In the genomic region with DNA sequence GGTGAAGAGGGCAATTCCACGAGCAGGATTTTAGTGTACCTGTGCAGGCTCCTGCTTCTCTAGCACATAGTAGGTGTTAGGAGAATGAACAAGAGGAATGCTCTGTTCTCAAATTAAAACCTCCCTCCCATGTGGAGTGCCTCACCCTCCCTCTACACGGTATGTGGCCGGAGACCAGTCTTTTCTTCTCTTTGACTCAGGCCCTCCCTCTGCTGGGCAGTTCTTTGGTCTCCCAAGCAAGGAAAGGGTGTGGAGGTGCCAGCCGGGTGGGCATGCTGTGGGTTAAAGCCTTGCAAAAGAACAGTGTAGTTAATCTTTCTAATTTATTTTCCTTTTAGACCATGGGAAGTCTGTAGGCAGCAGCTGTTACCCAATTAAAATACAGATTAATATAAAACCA, we compare ENCODE assay signal across 11 mouse cellular contexts. TPM values are rescaled to one million over a fixed set of nuclear protein-coding genes. Genes with fewer than 3 reads are reported as not detected.
A peak's percentile ranks its signal among the peaks of the same experiment; 100 is the strongest.
DNase-seq lines count a peak whose midpoint lies in the region; ATAC-seq and TF ChIP-seq lines count a peak whose summit lies in the region.
"Had no signal": no experiment of that assay in that cellular context is flagged by ENCODE, and none has a peak within 500 bp of the region (broad histone marks: within the 10 kb centered on the region; RNA-seq: fewer than 3 reads in every experiment).

No protein-coding gene starts in this region.

- H3K27ac ChIP-seq in forebrain, embryonic 14.5 days (ENCODE audit: low read depth, low read length), result no peak overlapping the region
- H3K27ac ChIP-seq in forebrain, embryonic 13.5 days, result no peak overlapping the region
- no peak overlapping the region for H3K27ac ChIP-seq in embryonic facial prominence, embryonic 14.5 days (replicated peaks; ENCODE audit: low read depth, low read length)
- 0 out of 2 replicates have a peak overlapping the region, but pooled peaks have one; percentile 5 for H3K27ac ChIP-seq in midbrain, embryonic 16.5 days (ENCODE audit: low read length)
- H3K27ac ChIP-seq in thymus, adult 2 months (ENCODE audit: control insufficient read depth, insufficient read depth, low read length), result no peak overlapping the region
- H3K27ac ChIP-seq: limb, embryonic 15.5 days had no signal

- peaks cover 41% of the 10 kb centered on the region for H3K36me3 ChIP-seq in forebrain, embryonic 14.5 days (ENCODE audit: control insufficient read depth, insufficient read depth, low read length)
- H3K36me3 ChIP-seq in forebrain, embryonic 13.5 days (ENCODE audit: poor library complexity, severe bottlenecking), result peaks cover 62% of the 10 kb centered on the region
- peaks cover 85% of the 10 kb centered on the region for H3K36me3 ChIP-seq in embryonic facial prominence, embryonic 14.5 days (ENCODE audit: control insufficient read depth, insufficient read depth, low read length)
- peaks cover 12% of the 10 kb centered on the region; the same call in 1 of the 2 replicates for H3K36me3 ChIP-seq in midbrain, embryonic 16.5 days (ENCODE audit: control insufficient read depth, insufficient read depth, low read length)
- H3K36me3 ChIP-seq in thymus, adult 2 months (ENCODE audit: control insufficient read depth, insufficient read depth, low read length), result peaks cover 19% of the 10 kb centered on the region

- peak; percentile 44 for DNase-seq in forebrain, embryonic 14.5 days (ENCODE audit: low spot score)
- peak; percentile 42 for DNase-seq in left cerebral cortex, postnatal 4 days
- DNase-seq in left cerebral cortex, postnatal 36 days (ENCODE audit: low spot score in 2 of 2), result no peak
- DNase-seq in embryonic facial prominence, embryonic 14.5 days (ENCODE audit: low spot score), result no peak
- no peak for DNase-seq in thymus, adult 2 months
- DNase-seq in right cerebral cortex, adult 2 months (ENCODE audit: low spot score in 2 of 2), result no peak

- WGBS in forebrain, embryonic 14.5 days, result 21% methylated on average over 4 of the region's 4 CpGs
- 27% methylated on average over 4 of the region's 4 CpGs for WGBS in forebrain, embryonic 13.5 days
- 42% methylated on average over 4 of the region's 4 CpGs for WGBS in embryonic facial prominence, embryonic 14.5 days
- WGBS in midbrain, embryonic 16.5 days, result 16% methylated on average over 4 of the region's 4 CpGs
- WGBS in thymus, adult 2 months, result 91% methylated on average over 4 of the region's 4 CpGs

- H3K4me2 ChIP-seq in forebrain, embryonic 14.5 days (ENCODE audit: low read length), result no peak overlapping the region
- no peak overlapping the region for H3K4me2 ChIP-seq in forebrain, embryonic 13.5 days
- no peak overlapping the region for H3K4me2 ChIP-seq in embryonic facial prominence, embryonic 14.5 days (ENCODE audit: low read depth, low read length)
- no peak overlapping the region for H3K4me2 ChIP-seq in midbrain, embryonic 16.5 days (ENCODE audit: low read length)
- H3K4me2 ChIP-seq: heart, embryonic 12.5 days; limb, embryonic 15.5 days had no signal

- no peaks in the 10 kb centered on the region for H3K27me3 ChIP-seq in forebrain, embryonic 14.5 days (replicated peaks; ENCODE audit: control insufficient read depth, insufficient read depth, low read length)
- no peaks in the 10 kb centered on the region for H3K27me3 ChIP-seq in forebrain, embryonic 13.5 days
- no peaks in the 10 kb centered on the region for H3K27me3 ChIP-seq in embryonic facial prominence, embryonic 14.5 days (replicated peaks; ENCODE audit: control insufficient read depth, insufficient read depth, low read length)
- H3K27me3 ChIP-seq in midbrain, embryonic 16.5 days (ENCODE audit: control insufficient read depth, insufficient read depth, low read depth, low read length), result no peaks in the 10 kb centered on the region
- no peaks in the 10 kb centered on the region for H3K27me3 ChIP-seq in thymus, adult 2 months (ENCODE audit: control insufficient read depth, insufficient read depth, low read length)
- H3K27me3 ChIP-seq: heart, embryonic 12.5 days; limb, embryonic 15.5 days had no signal

- no peaks in the 10 kb centered on the region; the same call in 1 of the 2 replicates for H3K4me1 ChIP-seq in forebrain, embryonic 14.5 days (ENCODE audit: control insufficient read depth, insufficient read depth, low read length)
- peaks cover 22% of the 10 kb centered on the region for H3K4me1 ChIP-seq in forebrain, embryonic 13.5 days
- no peaks in the 10 kb centered on the region for H3K4me1 ChIP-seq in embryonic facial prominence, embryonic 14.5 days (ENCODE audit: control insufficient read depth, insufficient read depth, low read length)
- peaks cover 11% of the 10 kb centered on the region for H3K4me1 ChIP-seq in midbrain, embryonic 16.5 days (ENCODE audit: control insufficient read depth, insufficient read depth, low read length)
- H3K4me1 ChIP-seq in thymus, adult 2 months (replicated peaks; ENCODE audit: control insufficient read depth, insufficient read depth, low read length), result no peaks in the 10 kb centered on the region; the same call in 1 of the 2 replicates

- H3K9me3 ChIP-seq in forebrain, embryonic 14.5 days (replicated peaks; ENCODE audit: control insufficient read depth, low read length), result no peaks in the 10 kb centered on the region
- H3K9me3 ChIP-seq in forebrain, embryonic 13.5 days (replicated peaks), result no peaks in the 10 kb centered on the region
- no peaks in the 10 kb centered on the region for H3K9me3 ChIP-seq in embryonic facial prominence, embryonic 14.5 days (ENCODE audit: control insufficient read depth, low read length)
- H3K9me3 ChIP-seq in midbrain, embryonic 16.5 days (replicated peaks; ENCODE audit: control insufficient read depth, low read length, poor library complexity, severe bottlenecking), result no peaks in the 10 kb centered on the region
- H3K9me3 ChIP-seq: heart, embryonic 12.5 days; limb, embryonic 15.5 days had no signal

- no peak overlapping the region for H3K4me3 ChIP-seq in forebrain, embryonic 14.5 days (ENCODE audit: low read depth, low read length)
- no peak overlapping the region for H3K4me3 ChIP-seq in forebrain, embryonic 13.5 days
- H3K4me3 ChIP-seq in embryonic facial prominence, embryonic 14.5 days (ENCODE audit: low read depth, low read length), result no peak overlapping the region
- H3K4me3 ChIP-seq in midbrain, embryonic 16.5 days (ENCODE audit: low read depth, low read length), result no peak overlapping the region
- H3K4me3 ChIP-seq in thymus, adult 2 months (ENCODE audit: control insufficient read depth, insufficient read depth, low read length), result no peak overlapping the region
- H3K4me3 ChIP-seq: erythroblast, embryonic 14.5 days; heart, embryonic 12.5 days; limb, embryonic 15.5 days had no signal

- intact Hi-C loops in left cerebral cortex, postnatal 4 days (cut with DNase I), result no loop called here
- intact Hi-C loops in left cerebral cortex, postnatal 36 days (cut with DNase I), result no loop called here

- TF ChIP-seq CTCF in thymus, adult 2 months (IDR thresholded peaks at IDR 0.05; ENCODE audit: borderline replicate concordance, control insufficient read depth, extremely low read depth, insufficient read depth, low read length, poor library complexity), result no peak

- no peak overlapping the region for H3K9ac ChIP-seq in forebrain, embryonic 14.5 days (ENCODE audit: low read length)
- no peak overlapping the region for H3K9ac ChIP-seq in forebrain, embryonic 13.5 days
- H3K9ac ChIP-seq in embryonic facial prominence, embryonic 14.5 days (ENCODE audit: low read depth, low read length), result no peak overlapping the region
- H3K9ac ChIP-seq in midbrain, embryonic 16.5 days (ENCODE audit: low read depth, low read length), result no peak overlapping the region
- H3K9ac ChIP-seq: heart, embryonic 12.5 days; limb, embryonic 15.5 days had no signal

- ATAC-seq in forebrain, embryonic 14.5 days, result peak; percentile 48; the same call in 1 of the 2 replicates
- ATAC-seq in forebrain, embryonic 13.5 days, result no peak; the same call in 1 of the 2 replicates
- peak; percentile 51; the same call in 1 of the 2 replicates for ATAC-seq in embryonic facial prominence, embryonic 14.5 days (ENCODE audit: low read depth)
- ATAC-seq in midbrain, embryonic 16.5 days, result no peak

- TF ChIP-seq POLR2A in thymus, adult 2 months (IDR thresholded peaks at IDR 0.05; ENCODE audit: control insufficient read depth, extremely low read depth, insufficient read depth, low read length, poor library complexity), result no peak

RNA-seq across cellular contexts. Expression of gene Eri3, which starts 37.3 kb away (rescaled TPM):
- polyA plus RNA-seq in forebrain, embryonic 14.5 days (2014; fragmentation: Nextera tagmentation; extraction: Ambion mirVana), result 225 and 247 TPM in 2 replicates
- polyA plus RNA-seq in forebrain, embryonic 13.5 days (2015; fragmentation: Nextera tagmentation; extraction: Ambion mirVana), result 186 and 188 TPM in 2 replicates
- 100 to 1,000 TPM; 257 to 277 TPM for total RNA-seq in left cerebral cortex, postnatal 4 days (2021)
- total RNA-seq in left cerebral cortex, postnatal 36 days (2021), result 100 to 1,000 TPM; 215 to 252 TPM
- 154 and 174 TPM in 2 replicates for polyA plus RNA-seq in embryonic facial prominence, embryonic 14.5 days (2014; fragmentation: Nextera tagmentation; extraction: Ambion mirVana)
- 256 and 282 TPM in 2 replicates for polyA plus RNA-seq in midbrain, embryonic 16.5 days (2015; fragmentation: Nextera tagmentation; extraction: Ambion mirVana)
- polyA plus RNA-seq in thymus, adult 2 months (2012; rRNA removed), result 72.4 and 89.9 TPM in 2 replicates

Comparison
In these comparisons a context has a peak if more than half of its experiments do, and no peak if none do; other contexts are left out.
1. ATAC-seq: peak in forebrain, embryonic 14.5 days (single experiment) and embryonic facial prominence, embryonic 14.5 days (single experiment); none in forebrain, embryonic 13.5 days (single experiment) and midbrain, embryonic 16.5 days (single experiment).
2. DNase-seq: peak in forebrain, embryonic 14.5 days (single experiment) and left cerebral cortex, postnatal 4 days (single experiment); none in left cerebral cortex, postnatal 36 days (0 of 2), embryonic facial prominence, embryonic 14.5 days (single experiment), thymus, adult 2 months (single experiment) and right cerebral cortex, adult 2 months (0 of 2).